Mouse (Mus musculus): Measurements from ENCODE around the gene Rhbg.

DNA sequence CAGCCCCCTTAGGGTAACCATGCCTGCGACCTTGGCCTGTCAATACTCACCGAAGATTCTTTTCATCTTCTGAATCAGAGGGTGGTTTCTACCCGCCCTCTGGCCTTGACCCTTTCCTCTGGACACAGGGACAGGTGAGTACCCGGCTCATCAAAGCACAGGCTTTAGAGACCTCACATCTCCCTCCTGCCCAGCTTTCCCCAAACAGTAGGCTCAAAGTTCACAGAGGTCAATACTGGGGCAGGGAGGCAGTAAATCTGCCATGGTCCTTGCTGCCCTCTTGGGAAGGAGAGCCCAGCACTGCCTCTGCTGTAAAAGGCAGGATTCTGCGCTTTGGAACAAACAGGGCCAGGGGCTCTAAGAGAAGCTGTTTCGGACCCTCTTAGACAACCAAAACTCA lies 1.8 kb downstream of the Rhbg start:
- no peak for TF ChIP-seq POLR2A (IDR thresholded peaks at IDR 0.05; ENCODE audit: low read depth, low read length)
- TF ChIP-seq CTCF (conservative IDR thresholded peaks at IDR 0.05; ENCODE audit: insufficient read depth, insufficient read length, low read depth, low read length) = no peak
